Mouse (Mus musculus) MN1 (cell line): Measurements from ENCODE around the gene Prss12.

Experiments used
- DNase-seq: peaks from one replicate; pipeline ENCODE4 v3.0.0-alpha.2; 2016; ENCODE audit warnings: low spot score

Gene Prss12

GRCm38 (mm10) chr3:123537279-123537678 lies 90.6 kb downstream of the Prss12 start:
- no peak for DNase-seq

GRCm38 (mm10) chr3:123543585-123544304 lies 97.0 kb downstream of the Prss12 start:
- DNase-seq = no peak

GRCm38 (mm10) chr3:123550487-123550886 lies 103.8 kb downstream of the Prss12 start:
- no peak for DNase-seq

GRCm38 (mm10) chr3:123553872-123554271 lies 107.2 kb downstream of the Prss12 start:
- no peak for DNase-seq

GRCm38 (mm10) chr3:123555254-123555865 lies 108.6 kb downstream of the Prss12 start:
- DNase-seq = no peak
